Mouse (Mus musculus) brain, embryonic 14.5 days (tissue): Measurements from ENCODE around the gene Ubald1.
A peak's percentile ranks its signal among the peaks of the same experiment; 100 is the strongest.

Experiments used
- CTCF ChIP-seq: fragments of 200-500 bp; IDR thresholded peaks from 2 replicates; pipeline ENCODE4 v1.5.1; 2012; ENCODE audit warnings: inconsistent platforms, mild to moderate bottlenecking, moderate library complexity, borderline replicate concordance; ENCODE audit not compliant: insufficient read depth, insufficient read length; ENCODE audit errors: extremely low read depth
- POLR2A ChIP-seq: fragments of 200-500 bp; IDR thresholded peaks from 2 replicates; pipeline ENCODE4 v1.6.1; 2012; ENCODE audit warnings: mild to moderate bottlenecking, inconsistent platforms, borderline replicate concordance; ENCODE audit not compliant: poor library complexity, insufficient read depth, insufficient read length, severe bottlenecking; ENCODE audit errors: extremely low read depth

DNA sequence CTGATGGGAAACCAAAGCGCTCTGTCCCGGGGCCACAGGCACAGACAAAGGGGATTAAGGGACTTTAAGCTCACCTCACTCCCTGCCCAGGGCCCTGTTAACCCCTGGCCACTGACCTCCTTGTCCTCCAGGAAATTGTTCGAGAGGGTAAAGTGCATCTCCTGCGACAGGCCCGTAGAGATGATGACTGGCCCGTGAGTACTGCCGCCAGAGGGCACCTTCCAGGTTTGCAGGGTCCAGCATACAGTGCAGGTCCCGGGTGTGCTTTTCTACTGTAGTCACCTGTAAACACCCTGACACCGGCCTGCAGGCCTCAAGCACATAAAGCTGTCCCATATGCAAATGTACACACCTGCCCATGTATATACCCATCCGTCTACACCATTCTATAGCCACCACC, 18.7 kb downstream of the Ubald1 start:
- peak; percentile 42 for TF ChIP-seq CTCF
- TF ChIP-seq POLR2A = no peak
